Mouse (Mus musculus) midbrain, embryonic 10.5 days (tissue): Measurements from ENCODE around the gene Lax1. TPM values are rescaled to one million over a fixed set of nuclear protein-coding genes. Genes with fewer than 3 reads are reported as not detected.

Experiments used
- DNase-seq: peaks from one replicate; pipeline ENCODE4 v3.0.0-alpha.2; 2017; ENCODE audit warnings: low spot score
- H3K27ac ChIP-seq: fragments of 300-500 bp; sonication (generic); replicated peaks from 2 replicates; pipeline ENCODE4 v1.5.1; 2016; ENCODE audit warnings: mild to moderate bottlenecking
- H3K27me3 ChIP-seq: fragments of 300-500 bp; sonication (generic); 2 replicates; pipeline ENCODE4 v1.6.1; 2016; ENCODE audit warnings: low read depth, mild to moderate bottlenecking; ENCODE audit not compliant: poor library complexity, severe bottlenecking
- H3K36me3 ChIP-seq: fragments of 300-500 bp; sonication (generic); 2 replicates; pipeline ENCODE4 v1.6.1; 2016; ENCODE audit warnings: mild to moderate bottlenecking, moderate library complexity
- H3K4me1 ChIP-seq: fragments of 300-500 bp; sonication (generic); 2 replicates; pipeline ENCODE4 v1.6.1; 2016
- H3K4me3 ChIP-seq: fragments of 300-500 bp; sonication (generic); 2 replicates; pipeline ENCODE4 v1.5.1; 2016; ENCODE audit warnings: mild to moderate bottlenecking, moderate library complexity
- H3K9me3 ChIP-seq: fragments of 300-500 bp; sonication (generic); replicated peaks from 2 replicates; pipeline ENCODE4 v1.6.1; 2016; ENCODE audit warnings: mild to moderate bottlenecking
- WGBS: fragments of 180-500 bp; shearing (Covaris S2); methylation state at CpG from one replicate; pipeline ENCODE4 v1.1.7; 2016; 5-methylcytosine and 5-hydroxymethylcytosine counted together
- microRNA-seq: library from miRNA; unstranded; fragments of <30 nt; microRNA quantifications from one replicate; pipeline ENCODE4, GENCODE M21; 2017
- polyA plus RNA-seq: library from polyadenylated mRNA; unstranded; fragments of >200 nt; fragmentation: Nextera tagmentation; extraction: Ambion mirVana; gene quantifications from 2 replicates; pipeline ENCODE4 v1.2.1, GENCODE M21; 2016

The Lax1 gene
- polyA plus RNA-seq, 1 experiment from 2014 or later, result 0.23 TPM

DNA sequence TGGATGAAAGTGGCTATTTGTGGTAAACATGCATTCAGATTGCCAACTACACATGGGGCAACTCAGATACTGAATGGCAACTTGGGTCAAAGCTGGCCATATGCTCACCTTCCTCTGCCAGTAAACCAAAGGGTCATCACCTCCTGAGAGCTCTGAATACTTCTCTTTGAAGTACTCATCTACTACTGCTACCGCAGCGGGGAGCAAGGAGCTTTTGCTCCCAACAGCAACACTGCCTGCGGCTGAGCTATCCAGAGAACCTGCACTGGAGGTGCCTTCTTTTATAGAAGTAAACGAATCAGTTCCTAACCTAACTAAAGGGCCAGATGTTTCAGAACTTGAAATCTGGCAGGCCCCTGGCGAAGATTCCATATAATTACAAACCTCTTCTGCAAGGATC lies 33.1 kb downstream of the Lax1 start:
- Histone ChIP-seq H3K27ac (no peak overlapping the region), H3K27me3 (no peaks in the 10 kb centered on the region), H3K4me3 (no peak overlapping the region), H3K9me3 (no peaks in the 10 kb centered on the region), H3K4me1 (peaks cover 27% of the 10 kb centered on the region), H3K36me3 (peaks cover 71% of the 10 kb centered on the region)
- WGBS, result 74% methylated on average over 5 of the region's 5 CpGs
- DNase-seq, result no peak

- Histone ChIP-seq H3K4me3 (no peak overlapping the region), H3K27me3 (no peaks in the 10 kb centered on the region), H3K27ac (no peak overlapping the region), H3K36me3 (peaks cover 70% of the 10 kb centered on the region), H3K4me1 (peaks cover 13% of the 10 kb centered on the region), H3K9me3 (no peaks in the 10 kb centered on the region)
- no peak for DNase-seq
- WGBS, result 96% methylated on average over 1 of the region's 1 CpGs
Observed at GRCm38 (mm10) chr1:133653033-133653432, 36.9 kb downstream of the Lax1 start.

- DNase-seq, result no peak
- Histone ChIP-seq H3K36me3 (peaks cover 69% of the 10 kb centered on the region), H3K4me1 (no peaks in the 10 kb centered on the region), H3K27ac (no peak overlapping the region), H3K4me3 (no peak overlapping the region), H3K9me3 (no peaks in the 10 kb centered on the region), H3K27me3 (no peaks in the 10 kb centered on the region)
- WGBS, result 95% methylated on average over 7 of the region's 7 CpGs
Observed at GRCm38 (mm10) chr1:133650288-133651055, 39.4 kb downstream of the Lax1 start.

GRCm38 (mm10) chr1:133645652-133646051 lies 44.3 kb downstream of the Lax1 start:
- 94% methylated on average over 5 of the region's 5 CpGs for WGBS
- peaks cover 78% of the 10 kb centered on the region for H3K36me3 ChIP-seq
- H3K27me3 ChIP-seq, result no peaks in the 10 kb centered on the region

DNA sequence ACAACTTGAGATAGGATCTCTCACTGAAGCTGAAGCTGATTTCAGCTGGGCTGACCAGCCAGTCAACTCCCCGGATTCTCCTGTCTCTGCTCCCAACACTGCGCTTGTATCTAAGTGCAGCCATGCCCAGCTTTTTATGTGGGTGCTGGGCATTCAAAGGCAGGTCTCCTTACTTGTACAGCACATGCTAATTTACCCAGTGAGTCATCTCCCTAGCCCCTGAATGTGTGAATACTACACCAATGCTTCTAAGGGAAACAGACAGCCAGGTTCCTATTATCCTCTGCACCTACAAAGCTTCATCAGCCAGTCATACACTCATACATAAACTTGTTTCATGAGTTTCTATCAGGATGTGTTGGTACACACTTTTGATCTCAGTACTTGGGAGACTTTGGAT lies 48.7 kb downstream of the Lax1 start:
- 93% methylated on average over 2 of the region's 2 CpGs for WGBS
- H3K4me1 ChIP-seq, result no peaks in the 10 kb centered on the region
- no peak for DNase-seq

More at GRCm38 (mm10) chr1:133645652-133646051, 44.3 kb downstream of the Lax1 start:
- no peak for DNase-seq
- Histone ChIP-seq H3K4me3 (no peak overlapping the region), H3K27ac (no peak overlapping the region), H3K4me1 (no peaks in the 10 kb centered on the region), H3K9me3 (no peaks in the 10 kb centered on the region)

DNA sequence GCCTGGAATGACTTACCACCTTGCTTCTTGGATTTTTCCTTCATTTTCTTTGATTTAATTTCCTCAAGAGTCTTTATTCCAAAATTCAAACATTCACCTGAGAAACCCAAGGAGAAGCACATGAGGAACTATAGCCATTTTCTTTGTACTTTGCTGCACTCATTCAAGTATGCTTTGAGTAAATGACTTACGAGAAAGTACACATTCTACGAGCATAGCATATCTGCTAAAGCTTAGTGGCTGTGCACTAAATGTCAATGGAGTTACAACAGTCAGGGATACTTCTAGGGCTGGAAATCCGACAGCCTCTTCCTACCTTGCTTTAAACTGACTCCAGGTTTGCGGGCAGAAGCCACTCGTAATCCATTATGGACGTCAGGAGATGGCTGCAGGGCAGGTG lies 51.4 kb downstream of the Lax1 start:
- no peak overlapping the region for H3K4me3 ChIP-seq
- DNase-seq, result no peak
- peaks cover 100% of the 10 kb centered on the region for H3K36me3 ChIP-seq
- H3K27me3 ChIP-seq, result no peaks in the 10 kb centered on the region
- no peak overlapping the region for H3K27ac ChIP-seq
- H3K9me3 ChIP-seq, result no peaks in the 10 kb centered on the region
- H3K4me1 ChIP-seq, result no peaks in the 10 kb centered on the region
- WGBS, result 95% methylated on average over 6 of the region's 6 CpGs

More for the DNA sequence above, 48.7 kb downstream of the Lax1 start:
- Histone ChIP-seq H3K27ac (no peak overlapping the region), H3K9me3 (no peaks in the 10 kb centered on the region), H3K27me3 (no peaks in the 10 kb centered on the region), H3K36me3 (peaks cover 100% of the 10 kb centered on the region), H3K4me3 (no peak overlapping the region)

DNA sequence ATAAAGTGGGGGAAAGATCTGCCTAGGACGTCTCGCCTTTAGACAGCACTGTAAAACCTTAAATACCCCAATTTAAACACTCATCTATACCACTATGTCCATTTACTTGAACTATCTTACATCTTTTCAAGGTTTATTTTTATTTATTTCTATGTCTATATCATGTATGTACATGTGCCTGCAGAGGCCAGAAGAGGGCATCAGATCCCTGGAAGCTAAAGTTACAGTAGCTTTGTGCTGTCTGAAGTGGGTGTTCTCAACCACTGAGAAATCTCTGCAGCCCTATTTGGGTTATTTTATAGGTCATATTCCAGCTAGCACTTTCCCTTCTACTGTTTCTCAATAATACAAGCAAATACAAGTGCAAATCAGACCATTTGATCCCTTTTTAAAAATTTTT lies 57.7 kb downstream of the Lax1 start:
- Histone ChIP-seq H3K9me3 (no peaks in the 10 kb centered on the region), H3K36me3 (peaks cover 99% of the 10 kb centered on the region), H3K27ac (no peak overlapping the region), H3K27me3 (no peaks in the 10 kb centered on the region), H3K4me1 (no peaks in the 10 kb centered on the region), H3K4me3 (no peak overlapping the region)
- WGBS, result 92% methylated on average over 2 of the region's 2 CpGs
- DNase-seq, result no peak

Small RNAs within 50 kb of the gene (microRNA-seq; reads per million reads assigned to microRNA genes)
- gene Mir6903, result 1.5 reads per million

Other genes with a start within 250 kb of the Lax1 start
- gene Snrpe, start 79.8 kb downstream of the Lax1 start, polyA plus RNA-seq, result 859 and 932 TPM in 2 replicates
- gene Zbed6, start 29.2 kb downstream of the Lax1 start, polyA plus RNA-seq, result not detected in 2 replicates
- gene Gm38394, start 28.8 kb downstream of the Lax1 start, polyA plus RNA-seq, result 3.5 and 3.8 TPM in 2 replicates
- gene Atp2b4, start 110.9 kb upstream of the Lax1 start, polyA plus RNA-seq, result 3.0 and 5.7 TPM in 2 replicates
- gene Optc, start 217.9 kb upstream of the Lax1 start, polyA plus RNA-seq, result 0.86 and 1.7 TPM in 2 replicates
- gene Prelp, start 231.3 kb upstream of the Lax1 start, polyA plus RNA-seq, result 0.31 and 0.67 TPM in 2 replicates